Mouse (Mus musculus): ENCODE results near the gene Klhl7.

GRCm38 (mm10) chr5:24088451-24088850 is 12.0 kb upstream of the Klhl7 start:
- TF ChIP-seq GATA1 (IDR thresholded peaks at IDR 0.05; ENCODE audit: borderline replicate concordance, low read length), result no peak
- no peak for TF ChIP-seq FLI1 (IDR thresholded peaks at IDR 0.05; ENCODE audit: low read length)
